Mouse (Mus musculus): ENCODE results near the gene Spire2. TPM values are rescaled to one million over a fixed set of nuclear protein-coding genes. Genes with fewer than 3 reads are reported as not detected.

Gene Spire2
- polyA plus RNA-seq, 1 experiment from 2014 or later: 27.3 TPM

- no peak overlapping the region for H3K4me3 ChIP-seq (ENCODE audit: low read length)
- no peak overlapping the region for H3K27ac ChIP-seq (ENCODE audit: low read depth, low read length)
- peaks cover 14% of the 10 kb centered on the region for H3K4me1 ChIP-seq (ENCODE audit: control insufficient read depth, insufficient read depth, low read depth, low read length)
- H3K9ac ChIP-seq (ENCODE audit: low read depth, low read length): no peak overlapping the region
- no peaks in the 10 kb centered on the region for H3K27me3 ChIP-seq (replicated peaks; ENCODE audit: control insufficient read depth, insufficient read depth, low read length)
- H3K36me3 ChIP-seq (ENCODE audit: control insufficient read depth, insufficient read depth, low read length): peaks cover 8% of the 10 kb centered on the region
- H3K4me2 ChIP-seq (ENCODE audit: low read length): no peak overlapping the region
- 94% methylated on average over 13 of the region's 13 CpGs for WGBS
- ATAC-seq: no peak
- H3K9me3 ChIP-seq (ENCODE audit: control insufficient read depth, low read length): no peaks in the 10 kb centered on the region
Observed at GRCm38 (mm10) chr8:123407612-123408011, 75.1 kb downstream of the Spire2 start.

GRCm38 (mm10) chr8:123408586-123409544 lies 76.4 kb downstream of the Spire2 start:
- H3K36me3 ChIP-seq (ENCODE audit: control insufficient read depth, insufficient read depth, low read length): no peaks in the 10 kb centered on the region
- 71% methylated on average over 9 of the region's 9 CpGs for WGBS
- no peaks in the 10 kb centered on the region for H3K9me3 ChIP-seq (ENCODE audit: control insufficient read depth, low read length)
- peak overlapping the region; percentile 98 for H3K4me2 ChIP-seq (ENCODE audit: low read length)
- H3K27ac ChIP-seq (ENCODE audit: low read depth, low read length): peak overlapping the region; percentile 96; the same call in 1 of the 2 replicates
- H3K9ac ChIP-seq (ENCODE audit: low read depth, low read length): no peak overlapping the region
- H3K4me3 ChIP-seq (ENCODE audit: low read length): no peak overlapping the region
- no peaks in the 10 kb centered on the region for H3K27me3 ChIP-seq (replicated peaks; ENCODE audit: control insufficient read depth, insufficient read depth, low read length)
- peaks cover 17% of the 10 kb centered on the region for H3K4me1 ChIP-seq (ENCODE audit: control insufficient read depth, insufficient read depth, low read depth, low read length)
- ATAC-seq: no peak

- H3K27me3 ChIP-seq (replicated peaks; ENCODE audit: control insufficient read depth, insufficient read depth, low read length): no peaks in the 10 kb centered on the region
- peak overlapping the region; percentile 98 for H3K4me2 ChIP-seq (ENCODE audit: low read length)
- peaks cover 17% of the 10 kb centered on the region for H3K4me1 ChIP-seq (ENCODE audit: control insufficient read depth, insufficient read depth, low read depth, low read length)
- H3K4me3 ChIP-seq (ENCODE audit: low read length): peak overlapping the region; percentile 79
- H3K27ac ChIP-seq (ENCODE audit: low read depth, low read length): peak overlapping the region; percentile 96
- no peaks in the 10 kb centered on the region for H3K9me3 ChIP-seq (ENCODE audit: control insufficient read depth, low read length)
- peak overlapping the region; percentile 84 for H3K9ac ChIP-seq (ENCODE audit: low read depth, low read length)
- WGBS: 17% methylated on average over 8 of the region's 8 CpGs
- no peak for ATAC-seq
- H3K36me3 ChIP-seq (ENCODE audit: control insufficient read depth, insufficient read depth, low read length): no peaks in the 10 kb centered on the region
Observed at GRCm38 (mm10) chr8:123410049-123410587, 77.6 kb downstream of the Spire2 start.

DNA sequence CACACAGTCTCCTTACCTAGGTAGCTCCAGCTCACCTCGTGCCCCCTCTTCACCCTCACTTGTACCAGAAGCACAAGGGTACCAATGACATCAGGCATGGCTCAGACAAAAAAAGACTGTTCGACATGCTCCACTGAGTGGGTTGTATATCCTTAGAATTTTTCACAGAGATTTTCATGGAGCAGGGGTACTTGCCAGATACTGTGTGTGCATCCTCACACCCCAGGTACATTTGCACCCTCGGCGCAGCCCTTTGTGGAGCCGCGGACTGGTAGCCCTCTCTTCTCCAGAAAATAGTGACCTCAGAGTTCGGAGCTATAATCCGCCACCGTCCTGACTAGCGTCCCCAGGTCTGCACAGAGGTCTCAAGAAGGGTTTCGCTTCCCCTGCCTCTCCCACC lies 78.3 kb downstream of the Spire2 start:
- H3K9ac ChIP-seq (ENCODE audit: low read depth, low read length): peak overlapping the region; percentile 84
- peak overlapping the region; percentile 96 for H3K27ac ChIP-seq (ENCODE audit: low read depth, low read length)
- peak overlapping the region; percentile 98 for H3K4me2 ChIP-seq (ENCODE audit: low read length)
- ATAC-seq: peak; percentile 12
- 4% methylated on average over 11 of the region's 11 CpGs for WGBS
- H3K4me1 ChIP-seq (ENCODE audit: control insufficient read depth, insufficient read depth, low read depth, low read length): peaks cover 21% of the 10 kb centered on the region
- H3K4me3 ChIP-seq (ENCODE audit: low read length): peak overlapping the region; percentile 79
- H3K36me3 ChIP-seq (ENCODE audit: control insufficient read depth, insufficient read depth, low read length): no peaks in the 10 kb centered on the region
- H3K27me3 ChIP-seq (replicated peaks; ENCODE audit: control insufficient read depth, insufficient read depth, low read length): no peaks in the 10 kb centered on the region
- no peaks in the 10 kb centered on the region for H3K9me3 ChIP-seq (ENCODE audit: control insufficient read depth, low read length)

- H3K27me3 ChIP-seq (replicated peaks; ENCODE audit: control insufficient read depth, insufficient read depth, low read length): no peaks in the 10 kb centered on the region
- no peaks in the 10 kb centered on the region for H3K9me3 ChIP-seq (ENCODE audit: control insufficient read depth, low read length)
- H3K36me3 ChIP-seq (ENCODE audit: control insufficient read depth, insufficient read depth, low read length): no peaks in the 10 kb centered on the region
- WGBS: 0% methylated on average over 28 of the region's 29 CpGs
- peak; percentile 94 for ATAC-seq
- peak within 1 kb of the TSS; percentile 97 for H3K9ac ChIP-seq (ENCODE audit: low read depth, low read length)
- peaks cover 22% of the 10 kb centered on the region for H3K4me1 ChIP-seq (ENCODE audit: control insufficient read depth, insufficient read depth, low read depth, low read length)
- peak within 1 kb of the TSS; percentile 79 for H3K4me3 ChIP-seq (ENCODE audit: low read length)
- peak within 1 kb of the TSS; percentile 98 for H3K4me2 ChIP-seq (ENCODE audit: low read length)
- peak within 1 kb of the TSS; percentile 96 for H3K27ac ChIP-seq (ENCODE audit: low read depth, low read length)
Observed at GRCm38 (mm10) chr8:123411246-123411645, 78.7 kb downstream of the Spire2 start, which contains the start of gene Tubb3. TSS of gene Tubb3 (plus strand) at chr8:123411424.

GRCm38 (mm10) chr8:123411781-123412327 lies 79.3 kb downstream of the Spire2 start:
- peak; percentile 31 for ATAC-seq
- peaks cover 27% of the 10 kb centered on the region for H3K4me1 ChIP-seq (ENCODE audit: control insufficient read depth, insufficient read depth, low read depth, low read length)
- 5% methylated on average over 13 of the region's 16 CpGs for WGBS
- H3K4me3 ChIP-seq (ENCODE audit: low read length): peak overlapping the region; percentile 79
- no peaks in the 10 kb centered on the region for H3K27me3 ChIP-seq (replicated peaks; ENCODE audit: control insufficient read depth, insufficient read depth, low read length)
- no peaks in the 10 kb centered on the region for H3K9me3 ChIP-seq (ENCODE audit: control insufficient read depth, low read length)
- peak overlapping the region; percentile 97 for H3K9ac ChIP-seq (ENCODE audit: low read depth, low read length)
- H3K36me3 ChIP-seq (ENCODE audit: control insufficient read depth, insufficient read depth, low read length): no peaks in the 10 kb centered on the region
- H3K4me2 ChIP-seq (ENCODE audit: low read length): peak overlapping the region; percentile 98
- peak overlapping the region; percentile 95 for H3K27ac ChIP-seq (ENCODE audit: low read depth, low read length)

DNA sequence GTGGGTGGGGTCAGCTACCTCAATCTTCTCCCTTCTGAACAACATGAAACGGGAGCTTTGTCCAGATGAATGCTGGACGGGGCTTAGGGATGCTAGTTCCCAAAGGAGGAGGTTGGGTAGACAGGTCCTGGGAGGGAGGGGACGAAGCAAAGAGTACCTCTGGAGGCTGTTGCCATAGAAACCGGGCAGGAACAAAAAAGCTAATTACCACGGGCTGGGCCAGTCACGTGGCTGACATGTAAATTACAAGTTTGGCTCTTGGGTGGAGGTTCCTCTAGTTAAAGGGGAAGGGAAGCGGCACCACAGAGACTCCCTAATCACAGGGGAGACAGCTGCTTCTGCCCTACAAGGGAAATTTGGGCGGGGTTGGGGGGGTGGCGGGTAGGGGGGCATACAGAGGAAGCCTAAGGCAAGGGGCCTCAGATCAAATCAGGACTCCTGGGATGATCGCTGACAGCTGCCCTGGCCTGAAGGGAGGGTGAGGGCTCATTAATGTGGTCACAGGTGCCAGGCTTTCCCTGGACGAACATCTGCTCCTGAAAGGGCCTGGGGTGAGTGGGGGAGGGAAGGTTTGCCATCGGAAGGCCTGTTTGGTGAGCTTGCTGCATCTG lies 80.2 kb downstream of the Spire2 start:
- H3K4me3 ChIP-seq (ENCODE audit: low read length): peak overlapping the region; percentile 79
- ATAC-seq: no peak
- peak overlapping the region; percentile 98 for H3K4me2 ChIP-seq (ENCODE audit: low read length)
- no peaks in the 10 kb centered on the region for H3K27me3 ChIP-seq (replicated peaks; ENCODE audit: control insufficient read depth, insufficient read depth, low read length)
- H3K9ac ChIP-seq (ENCODE audit: low read depth, low read length): peak overlapping the region; percentile 97
- WGBS: 2% methylated on average over 10 of the region's 12 CpGs
- no peaks in the 10 kb centered on the region for H3K36me3 ChIP-seq (ENCODE audit: control insufficient read depth, insufficient read depth, low read length)
- peaks cover 31% of the 10 kb centered on the region for H3K4me1 ChIP-seq (ENCODE audit: control insufficient read depth, insufficient read depth, low read depth, low read length)
- no peaks in the 10 kb centered on the region for H3K9me3 ChIP-seq (ENCODE audit: control insufficient read depth, low read length)
- H3K27ac ChIP-seq (ENCODE audit: low read depth, low read length): peak overlapping the region; percentile 95

- Histone ChIP-seq H3K4me2 (ENCODE audit: low read length) (peak overlapping the region; percentile 98), H3K9ac (ENCODE audit: low read depth, low read length) (peak overlapping the region; percentile 97), H3K4me3 (ENCODE audit: low read length) (peak overlapping the region; percentile 79), H3K36me3 (ENCODE audit: control insufficient read depth, insufficient read depth, low read length) (peaks cover 12% of the 10 kb centered on the region), H3K4me1 (ENCODE audit: control insufficient read depth, insufficient read depth, low read depth, low read length) (peaks cover 27% of the 10 kb centered on the region), H3K27ac (ENCODE audit: low read depth, low read length) (peak overlapping the region; percentile 64), H3K9me3 (ENCODE audit: control insufficient read depth, low read length) (no peaks in the 10 kb centered on the region), H3K27me3 (replicated peaks; ENCODE audit: control insufficient read depth, insufficient read depth, low read length) (no peaks in the 10 kb centered on the region)
- ATAC-seq: no peak
- 7% methylated on average over 9 of the region's 9 CpGs for WGBS
Observed at GRCm38 (mm10) chr8:123414255-123414654, 81.7 kb downstream of the Spire2 start.
